Mouse (Mus musculus) MEL (cell line): ENCODE measurements around the gene Pde11a.

Experiments
- BHLHE40 ChIP-seq: IDR thresholded peaks from 2 replicates; pipeline ENCODE4 v1.6.1; 2012; ENCODE audit warnings: low read depth, mild to moderate bottlenecking, inconsistent platforms, low read length, improper control_type of control experiment, borderline replicate concordance
- CTCF ChIP-seq, 3 experiments: IDR thresholded peaks in 2 of 3; conservative IDR thresholded peaks in 1 of 3; 2 replicates each; pipeline ENCODE4 v1.5.1; 2011 to 2012; ENCODE audit warnings: low read length in 3 of 3, low read depth in 2 of 3, mild to moderate bottlenecking in 2 of 3, improper control_type of control experiment in 1 of 3, inconsistent platforms in 1 of 3, mixed read lengths in 1 of 3, moderate library complexity in 1 of 3; ENCODE audit not compliant: control insufficient read depth in 1 of 3, insufficient read depth in 1 of 3, poor library complexity in 1 of 3, severe bottlenecking in 1 of 3
- MXI1 ChIP-seq: IDR thresholded peaks from 2 replicates; pipeline ENCODE4 v1.6.1; 2011; ENCODE audit warnings: mild to moderate bottlenecking, low read depth, low read length, improper control_type of control experiment
- POLR2A ChIP-seq, 2 experiments: IDR thresholded peaks; 2 replicates each; pipeline ENCODE4 v1.6.1; 2011 to 2012; ENCODE audit warnings: low read length in 2 of 2, mild to moderate bottlenecking in 2 of 2, control low read depth in 1 of 2, improper control_type of control experiment in 1 of 2, low read depth in 1 of 2, moderate library complexity in 1 of 2; ENCODE audit not compliant: control insufficient read depth in 1 of 2, insufficient read depth in 1 of 2, poor library complexity in 1 of 2
- TAL1 ChIP-seq: IDR thresholded peaks from 2 replicates; pipeline ENCODE4 v1.6.1; 2012; ENCODE audit warnings: mild to moderate bottlenecking, inconsistent platforms, low read length, moderate library complexity, mixed read lengths
- TBP ChIP-seq: IDR thresholded peaks from 2 replicates; pipeline ENCODE4 v1.8.0; 2011; ENCODE audit warnings: low read depth, low read length, improper control_type of control experiment
- USF1 ChIP-seq: IDR thresholded peaks from 2 replicates; pipeline ENCODE4 v1.6.1; 2014; ENCODE audit warnings: low read depth, mild to moderate bottlenecking, inconsistent platforms, low read length, improper control_type of control experiment, moderate library complexity
- ZNF384 ChIP-seq: IDR thresholded peaks from 2 replicates; pipeline ENCODE4 v1.6.1; 2012; ENCODE audit warnings: low read depth, mild to moderate bottlenecking, inconsistent platforms, low read length, improper control_type of control experiment

DNA sequence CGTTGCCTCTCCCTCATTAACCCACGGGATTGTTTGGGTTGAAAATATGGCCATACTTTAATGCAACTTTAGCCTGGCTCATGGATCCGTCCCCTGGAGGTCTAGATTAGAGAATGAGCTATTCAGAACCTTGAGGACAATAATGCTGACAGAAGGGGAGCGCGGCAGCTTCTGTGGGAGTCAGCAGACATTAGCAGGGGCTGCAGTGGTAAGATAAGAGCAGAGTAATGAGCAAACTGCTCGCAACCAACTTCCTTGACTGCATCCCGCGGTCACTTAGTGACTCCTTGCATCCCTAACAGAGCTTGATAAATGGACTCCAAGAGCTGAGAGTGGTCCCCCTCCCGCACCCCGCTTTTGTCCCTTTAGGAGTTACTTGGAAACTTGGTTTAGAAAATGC is 296.4 kb downstream of the Pde11a start:
- no peak for TF ChIP-seq CTCF (IDR thresholded peaks at IDR 0.05 in 2 of 3, conservative IDR thresholded peaks at IDR 0.05 in 1 of 3; ENCODE audit: control insufficient read depth in 1 of 3, insufficient read depth in 1 of 3, low read depth in 2 of 3, low read length in 3 of 3, poor library complexity in 1 of 3, severe bottlenecking in 1 of 3)
- TF ChIP-seq BHLHE40: no peak
- no peak for TF ChIP-seq MXI1
- TF ChIP-seq TBP: no peak
- no peak for TF ChIP-seq TAL1
- no peak for TF ChIP-seq USF1
- no peak for TF ChIP-seq POLR2A (IDR thresholded peaks at IDR 0.05; ENCODE audit: control insufficient read depth in 1 of 2, insufficient read depth in 1 of 2, low read depth in 1 of 2, low read length in 2 of 2, poor library complexity in 1 of 2)
- TF ChIP-seq ZNF384: no peak
